Mouse (Mus musculus) hindbrain, embryonic 10.5 days (tissue): ENCODE results near the gene Cers1. TPM values are rescaled to one million over a fixed set of nuclear protein-coding genes. Genes with fewer than 3 reads are reported as not detected.

Experiments used
- DNase-seq: peaks from one replicate; pipeline ENCODE4 v3.0.0-alpha.2; 2017; ENCODE audit warnings: low spot score
- H3K27ac ChIP-seq: fragments of 300-500 bp; sonication (generic); 2 replicates; pipeline ENCODE4 v1.5.1; 2016; ENCODE audit warnings: mild to moderate bottlenecking, moderate library complexity
- H3K27me3 ChIP-seq: fragments of 300-500 bp; sonication (generic); 2 replicates; pipeline ENCODE4 v1.6.1; 2016; ENCODE audit warnings: mild to moderate bottlenecking; ENCODE audit not compliant: poor library complexity, insufficient read depth, severe bottlenecking
- H3K36me3 ChIP-seq: fragments of 300-500 bp; sonication (generic); 2 replicates; pipeline ENCODE4 v1.6.1; 2016; ENCODE audit warnings: mild to moderate bottlenecking, moderate library complexity
- H3K4me1 ChIP-seq: fragments of 300-500 bp; sonication (generic); replicated peaks from 2 replicates; pipeline ENCODE4 v1.6.1; 2016; ENCODE audit warnings: mild to moderate bottlenecking
- H3K4me3 ChIP-seq: fragments of 300-500 bp; sonication (generic); 2 replicates; pipeline ENCODE4 v1.5.1; 2016; ENCODE audit warnings: mild to moderate bottlenecking, moderate library complexity
- H3K9me3 ChIP-seq: fragments of 300-500 bp; sonication (generic); 2 replicates; pipeline ENCODE4 v1.6.1; 2016; ENCODE audit warnings: mild to moderate bottlenecking, moderate library complexity
- WGBS: fragments of 180-500 bp; shearing (Covaris S2); methylation state at CpG from one replicate; pipeline ENCODE4 v1.1.7; 2016; 5-methylcytosine and 5-hydroxymethylcytosine counted together
- polyA plus RNA-seq: library from polyadenylated mRNA; unstranded; fragments of >200 nt; fragmentation: Nextera tagmentation; extraction: Ambion mirVana; gene quantifications from 2 replicates; pipeline ENCODE4 v1.2.1, GENCODE M21; 2016

Gene Cers1
- polyA plus RNA-seq, 1 experiment from 2014 or later: 7.3 TPM

- peaks cover 18% of the 10 kb centered on the region for H3K4me1 ChIP-seq
- 63% methylated on average over 6 of the region's 6 CpGs for WGBS
- DNase-seq: peak; percentile 43
- H3K27me3 ChIP-seq: no peaks in the 10 kb centered on the region
- no peak overlapping the region for H3K4me3 ChIP-seq
- peaks cover 91% of the 10 kb centered on the region for H3K36me3 ChIP-seq
- no peak overlapping the region for H3K27ac ChIP-seq
- H3K9me3 ChIP-seq: no peaks in the 10 kb centered on the region
These were observed 28.1 kb downstream of the Cers1 start for GRCm38 (mm10) chr8:70343696-70344095.

- peaks cover 91% of the 10 kb centered on the region for H3K36me3 ChIP-seq
- WGBS: 95% methylated on average over 2 of the region's 2 CpGs
- no peak overlapping the region for H3K4me3 ChIP-seq
These were observed 28.7 kb downstream of the Cers1 start for GRCm38 (mm10) chr8:70344279-70344678.

GRCm38 (mm10) chr8:70347443-70347842 lies 31.9 kb downstream of the Cers1 start:
- H3K27me3 ChIP-seq: no peaks in the 10 kb centered on the region
- H3K4me1 ChIP-seq: peaks cover 55% of the 10 kb centered on the region
- 91% methylated on average over 4 of the region's 4 CpGs for WGBS
- peaks cover 81% of the 10 kb centered on the region for H3K36me3 ChIP-seq
- no peak for DNase-seq
- no peak overlapping the region for H3K4me3 ChIP-seq
- no peaks in the 10 kb centered on the region for H3K9me3 ChIP-seq
- H3K27ac ChIP-seq: no peak overlapping the region

More at GRCm38 (mm10) chr8:70344279-70344678, 28.7 kb downstream of the Cers1 start:
- peaks cover 24% of the 10 kb centered on the region for H3K4me1 ChIP-seq
- DNase-seq: no peak
- H3K27me3 ChIP-seq: no peaks in the 10 kb centered on the region
- no peaks in the 10 kb centered on the region for H3K9me3 ChIP-seq
- no peak overlapping the region for H3K27ac ChIP-seq

- no peak for DNase-seq
- H3K36me3 ChIP-seq: peaks cover 76% of the 10 kb centered on the region
- H3K27me3 ChIP-seq: no peaks in the 10 kb centered on the region
- H3K27ac ChIP-seq: no peak overlapping the region
- peaks cover 57% of the 10 kb centered on the region for H3K4me1 ChIP-seq
- H3K9me3 ChIP-seq: no peaks in the 10 kb centered on the region
- no peak overlapping the region for H3K4me3 ChIP-seq
- WGBS: 83% methylated on average over 1 of the region's 1 CpGs
These were observed 32.4 kb downstream of the Cers1 start for GRCm38 (mm10) chr8:70347860-70348420.

GRCm38 (mm10) chr8:70351035-70351999 lies 35.7 kb downstream of the Cers1 start:
- H3K9me3 ChIP-seq: no peaks in the 10 kb centered on the region
- peak overlapping the region; percentile 73 for H3K4me3 ChIP-seq
- DNase-seq: no peak
- WGBS: 63% methylated on average over 15 of the region's 15 CpGs
- peaks cover 50% of the 10 kb centered on the region for H3K36me3 ChIP-seq
- peaks cover 65% of the 10 kb centered on the region for H3K4me1 ChIP-seq
- H3K27me3 ChIP-seq: no peaks in the 10 kb centered on the region
- peak overlapping the region; percentile 96; the same call in 1 of the 2 replicates for H3K27ac ChIP-seq

GRCm38 (mm10) chr8:70352000-70352384 lies 36.4 kb downstream of the Cers1 start:
- H3K4me1 ChIP-seq: peaks cover 65% of the 10 kb centered on the region
- H3K27ac ChIP-seq: peak overlapping the region; percentile 96
- H3K4me3 ChIP-seq: peak overlapping the region; percentile 73
- H3K36me3 ChIP-seq: peaks cover 43% of the 10 kb centered on the region
- WGBS: 44% methylated on average over 3 of the region's 3 CpGs
- no peak for DNase-seq
- no peaks in the 10 kb centered on the region for H3K9me3 ChIP-seq
- no peaks in the 10 kb centered on the region for H3K27me3 ChIP-seq

GRCm38 (mm10) chr8:70352657-70353151 lies 37.1 kb downstream of the Cers1 start:
- peaks cover 62% of the 10 kb centered on the region for H3K4me1 ChIP-seq
- DNase-seq: no peak
- under 1% methylated on average over 64 of the region's 64 CpGs for WGBS

GRCm38 (mm10) chr8:70353194-70353817 lies 37.7 kb downstream of the Cers1 start, which contains the start of gene Upf1:
Upf1 (minus strand) TSS chr8:70353278.
- Histone ChIP-seq H3K27ac (peak within 1 kb of the TSS; percentile 96), H3K36me3 (peaks cover 31% of the 10 kb centered on the region), H3K27me3 (peaks cover 3% of the 10 kb centered on the region; the same call in 1 of the 2 replicates), H3K4me3 (peak within 1 kb of the TSS; percentile 73), H3K4me1 (peaks cover 56% of the 10 kb centered on the region), H3K9me3 (no peaks in the 10 kb centered on the region)
- peak; percentile 99 for DNase-seq
- under 1% methylated on average over 67 of the region's 69 CpGs for WGBS

More at GRCm38 (mm10) chr8:70352657-70353151, 37.1 kb downstream of the Cers1 start:
- H3K27me3 ChIP-seq: no peaks in the 10 kb centered on the region
- no peaks in the 10 kb centered on the region for H3K9me3 ChIP-seq
- H3K4me3 ChIP-seq: peak overlapping the region; percentile 73
- peaks cover 37% of the 10 kb centered on the region for H3K36me3 ChIP-seq
- peak overlapping the region; percentile 96 for H3K27ac ChIP-seq

GRCm38 (mm10) chr8:70354004-70354403 lies 38.4 kb downstream of the Cers1 start:
- no peaks in the 10 kb centered on the region for H3K9me3 ChIP-seq
- peaks cover 4% of the 10 kb centered on the region; the same call in 1 of the 2 replicates for H3K27me3 ChIP-seq
- H3K36me3 ChIP-seq: peaks cover 24% of the 10 kb centered on the region
- H3K4me3 ChIP-seq: peak overlapping the region; percentile 73
- DNase-seq: no peak
- H3K27ac ChIP-seq: peak overlapping the region; percentile 96
- peaks cover 49% of the 10 kb centered on the region for H3K4me1 ChIP-seq
- 70% methylated on average over 4 of the region's 4 CpGs for WGBS

GRCm38 (mm10) chr8:70356111-70356510 lies 40.5 kb downstream of the Cers1 start:
- Histone ChIP-seq H3K9me3 (no peaks in the 10 kb centered on the region), H3K4me3 (no peak overlapping the region), H3K36me3 (0 out of 2 replicates have a peak, but pooled peaks cover 3% of the 10 kb centered on the region), H3K27ac (no peak overlapping the region), H3K27me3 (peaks cover 4% of the 10 kb centered on the region; the same call in 1 of the 2 replicates), H3K4me1 (peaks cover 27% of the 10 kb centered on the region)
- WGBS: 93% methylated on average over 1 of the region's 1 CpGs
- no peak for DNase-seq

GRCm38 (mm10) chr8:70359411-70359810 lies 43.8 kb downstream of the Cers1 start:
- Histone ChIP-seq H3K4me3 (no peak overlapping the region), H3K4me1 (peaks cover 15% of the 10 kb centered on the region), H3K36me3 (no peaks in the 10 kb centered on the region), H3K27ac (no peak overlapping the region), H3K9me3 (no peaks in the 10 kb centered on the region), H3K27me3 (peaks cover 17% of the 10 kb centered on the region; the same call in 1 of the 2 replicates)
- no peak for DNase-seq
- whole genome bisulfite sequencing: 52% methylated on average over 3 of the region's 3 CpGs

- Histone ChIP-seq H3K27me3 (peaks cover 21% of the 10 kb centered on the region), H3K4me1 (peaks cover 16% of the 10 kb centered on the region), H3K9me3 (no peaks in the 10 kb centered on the region), H3K27ac (no peak overlapping the region), H3K4me3 (no peak overlapping the region), H3K36me3 (no peaks in the 10 kb centered on the region)
- 52% methylated on average over 4 of the region's 4 CpGs for WGBS
- DNase-seq: peak; percentile 33
These were observed 45.2 kb downstream of the Cers1 start for GRCm38 (mm10) chr8:70360769-70361168.
